In genomic region chr14:55826142-55826541, GRCm38 (mm10) we compare ENCODE assay signal across 8 mouse cellular contexts. TPM values are rescaled to one million over a fixed set of nuclear protein-coding genes. Genes with fewer than 3 reads are reported as not detected.
DNase-seq lines count a peak whose midpoint lies in the region; ATAC-seq and TF ChIP-seq lines count a peak whose summit lies in the region.

No protein-coding gene starts in this region.

- intact Hi-C loops in gastrocnemius, adult 2 months (cut with DNase I), result no loop called here
- intact Hi-C loops in gastrocnemius, postnatal 36 days (cut with DNase I), result no loop called here

- peak; percentile 28 for DNase-seq in gastrocnemius, adult 2 months
- no peak for DNase-seq in gastrocnemius, postnatal 36 days
- DNase-seq in thymus, postnatal 4 days, result peak; percentile 10
- no peak for DNase-seq in thymus, postnatal 25 days
- DNase-seq in testis, postnatal 14 days (ENCODE audit: low spot score), result peak; percentile 6
- no peak for DNase-seq in c-Kit-positive CD71-positive TER-119-positive erythroid progenitor cells, embryonic 14.5 days (ENCODE audit: low spot score)
- no peak for DNase-seq in adrenal gland, postnatal 4 days (ENCODE audit: low spot score in 2 of 2)

- ATAC-seq in limb, embryonic 12.5 days (ENCODE audit: insufficient number of reproducible peaks, insufficient read depth, low FRiP score, low TSS enrichment, low read depth), result no peak

- no peak for TF ChIP-seq CTCF in gastrocnemius, adult 2 months (IDR thresholded peaks at IDR 0.05)

- H3K27ac ChIP-seq in gastrocnemius, adult 2 months, result peak overlapping the region; percentile 92
- peak overlapping the region; percentile 100 for H3K27ac ChIP-seq in limb, embryonic 12.5 days

- H3K9me3 ChIP-seq in limb, embryonic 12.5 days, result no peaks in the 10 kb centered on the region

- peaks cover 50% of the 10 kb centered on the region for H3K4me1 ChIP-seq in limb, embryonic 12.5 days (replicated peaks)

- H3K9ac ChIP-seq in limb, embryonic 12.5 days (replicated peaks), result peak overlapping the region; percentile 97

- 1% methylated on average over 15 of the region's 15 CpGs for WGBS in limb, embryonic 12.5 days

- H3K27me3 ChIP-seq in limb, embryonic 12.5 days, result no peaks in the 10 kb centered on the region

- peak overlapping the region; percentile 98 for H3K4me2 ChIP-seq in limb, embryonic 12.5 days

- H3K4me3 ChIP-seq in gastrocnemius, adult 2 months, result peak overlapping the region; percentile 83
- peak overlapping the region; percentile 86 for H3K4me3 ChIP-seq in limb, embryonic 12.5 days (replicated peaks)

- H3K36me3 ChIP-seq in limb, embryonic 12.5 days, result peaks cover 48% of the 10 kb centered on the region

RNA-seq across cellular contexts. Expression of gene Nfatc4, which starts 3.2 kb away (rescaled TPM):
- 1 to 10 TPM; 3.4 to 3.8 TPM for total RNA-seq in gastrocnemius, adult 2 months (2021)
- 1 to 10 TPM; 3.3 TPM for total RNA-seq in gastrocnemius, postnatal 36 days (2021)
- 147 and 151 TPM in 2 replicates for polyA plus RNA-seq in limb, embryonic 12.5 days (2016; fragmentation: Nextera tagmentation; extraction: Ambion mirVana)
- total RNA-seq in adrenal gland, postnatal 4 days (2021), result 10 to 100 TPM; 47.0 to 49.4 TPM

RNA-seq across cellular contexts. Expression of gene Nynrin, which starts 27.7 kb away (rescaled TPM):
- 1 to 10 TPM; 1.6 to 2.0 TPM for total RNA-seq in gastrocnemius, adult 2 months (2021)
- total RNA-seq in gastrocnemius, postnatal 36 days (2021), result 1 to 10 TPM; 2.1 to 2.7 TPM
- 38.9 and 46.0 TPM in 2 replicates for polyA plus RNA-seq in limb, embryonic 12.5 days (2016; fragmentation: Nextera tagmentation; extraction: Ambion mirVana)
- total RNA-seq in adrenal gland, postnatal 4 days (2021), result 10 to 100 TPM; 46.0 to 52.0 TPM

RNA-seq across cellular contexts. Expression of gene Ripk3, which starts 37.5 kb away (rescaled TPM):
- 1 to 10 TPM in 1 of 2 experiments, under 1 TPM in 1; 0.64 to 1.1 TPM for total RNA-seq in gastrocnemius, adult 2 months (2021)
- under 1 TPM; 0.59 to 0.67 TPM for total RNA-seq in gastrocnemius, postnatal 36 days (2021)
- polyA plus RNA-seq in limb, embryonic 12.5 days (2016; fragmentation: Nextera tagmentation; extraction: Ambion mirVana), result 25.2 and 36.4 TPM in 2 replicates
- total RNA-seq in adrenal gland, postnatal 4 days (2021), result 10 to 100 TPM in 1 of 2 experiments, 1 to 10 TPM in 1; 8.4 to 12.2 TPM

RNA-seq across cellular contexts. Expression of gene Adcy4, which starts 42.2 kb away (rescaled TPM):
- total RNA-seq in gastrocnemius, adult 2 months (2021), result 10 to 100 TPM in 1 of 2 experiments, 1 to 10 TPM in 1; 6.8 to 10.1 TPM
- 1 to 10 TPM; 5.3 to 6.5 TPM for total RNA-seq in gastrocnemius, postnatal 36 days (2021)
- 17.7 and 19.9 TPM in 2 replicates for polyA plus RNA-seq in limb, embryonic 12.5 days (2016; fragmentation: Nextera tagmentation; extraction: Ambion mirVana)
- 10 to 100 TPM; 10.4 to 10.9 TPM for total RNA-seq in adrenal gland, postnatal 4 days (2021)

RNA-seq across cellular contexts. Expression of gene Cbln3, which starts 58.0 kb away (rescaled TPM):
- total RNA-seq in gastrocnemius, adult 2 months (2021), result not detected
- not detected for total RNA-seq in gastrocnemius, postnatal 36 days (2021)
- polyA plus RNA-seq in limb, embryonic 12.5 days (2016; fragmentation: Nextera tagmentation; extraction: Ambion mirVana), result 0.20 and 0.21 TPM in 2 replicates
- under 1 TPM; 0.39 to 0.76 TPM for total RNA-seq in adrenal gland, postnatal 4 days (2021)

Comparison
In these comparisons a context has a peak if more than half of its experiments do, and no peak if none do; other contexts are left out.
1. DNase-seq: peak in gastrocnemius, adult 2 months (single experiment), thymus, postnatal 4 days (single experiment) and testis, postnatal 14 days (single experiment); none in gastrocnemius, postnatal 36 days (0 of 2), thymus, postnatal 25 days (single experiment), c-Kit-positive CD71-positive TER-119-positive erythroid progenitor cells, embryonic 14.5 days (single experiment) and adrenal gland, postnatal 4 days (0 of 2).
2. RNA of gene Nfatc4, which starts 3.2 kb away (total RNA-seq): 47.0 to 49.4 TPM in adrenal gland, postnatal 4 days; 3.4 to 3.8 TPM in gastrocnemius, adult 2 months and 3.3 TPM in gastrocnemius, postnatal 36 days; every median in the first group is over 10 times any median in the second.
3. RNA of gene Nynrin, which starts 27.7 kb away (total RNA-seq): 46.0 to 52.0 TPM in adrenal gland, postnatal 4 days; 2.1 to 2.7 TPM in gastrocnemius, postnatal 36 days and 1.6 to 2.0 TPM in gastrocnemius, adult 2 months; every median in the first group is over 10 times any median in the second.
4. RNA of gene Ripk3, which starts 37.5 kb away (total RNA-seq): 8.4 to 12.2 TPM in adrenal gland, postnatal 4 days; 0.64 to 1.1 TPM in gastrocnemius, adult 2 months and 0.59 to 0.67 TPM in gastrocnemius, postnatal 36 days; every median in the first group is over 4 times any median in the second.